Mouse (Mus musculus) lung, adult 18-20 months (tissue): ENCODE data around the gene Lmx1b.

Experiments used
- DNase-seq, 2 experiments: peaks; one replicate each; pipeline ENCODE4 v3.0.0; 2022; ENCODE audit warnings: mixed read lengths in 2 of 2

Lmx1b gene

GRCm38 (mm10) chr2:33643721-33644713 is 3.7 kb upstream of the Lmx1b start:
- DNase-seq: no peak

GRCm38 (mm10) chr2:33642650-33643458 is 2.5 kb upstream of the Lmx1b start:
- peak; percentile 70 to 72 for DNase-seq

- DNase-seq: no peak
Observed at GRCm38 (mm10) chr2:33641859-33642571, 1.7 kb upstream of the Lmx1b start.

GRCm38 (mm10) chr2:33640978-33641858 is 907 bp upstream of the Lmx1b start:
- peak; percentile 31 to 46 for DNase-seq

- peak; percentile 19 to 20 for DNase-seq
Observed at GRCm38 (mm10) chr2:33639301-33640170, 775 bp downstream of the Lmx1b start.

- DNase-seq: no peak
Observed at GRCm38 (mm10) chr2:33638141-33638733, 2.1 kb downstream of the Lmx1b start.

- DNase-seq: no peak
Observed at GRCm38 (mm10) chr2:33637288-33637687, 3.0 kb downstream of the Lmx1b start.

- no peak for DNase-seq
Observed at GRCm38 (mm10) chr2:33636628-33637188, 3.6 kb downstream of the Lmx1b start.

- DNase-seq: no peak
Observed at GRCm38 (mm10) chr2:33636117-33636521, 4.2 kb downstream of the Lmx1b start.

- DNase-seq: no peak
Observed at GRCm38 (mm10) chr2:33635323-33636116, 4.8 kb downstream of the Lmx1b start.

- no peak for DNase-seq
Observed at GRCm38 (mm10) chr2:33634481-33635090, 5.7 kb downstream of the Lmx1b start.

GRCm38 (mm10) chr2:33633955-33634354 is 6.4 kb downstream of the Lmx1b start:
- no peak for DNase-seq

- DNase-seq: no peak
Observed at GRCm38 (mm10) chr2:33633237-33633636, 7.1 kb downstream of the Lmx1b start.

GRCm38 (mm10) chr2:33632551-33633059 is 7.7 kb downstream of the Lmx1b start:
- DNase-seq: no peak

- DNase-seq: no peak
Observed at GRCm38 (mm10) chr2:33631708-33632343, 8.5 kb downstream of the Lmx1b start.

GRCm38 (mm10) chr2:33631022-33631707 is 9.1 kb downstream of the Lmx1b start:
- no peak for DNase-seq
